ENCODE assay signal across 28 mouse cellular contexts in the genomic region with DNA sequence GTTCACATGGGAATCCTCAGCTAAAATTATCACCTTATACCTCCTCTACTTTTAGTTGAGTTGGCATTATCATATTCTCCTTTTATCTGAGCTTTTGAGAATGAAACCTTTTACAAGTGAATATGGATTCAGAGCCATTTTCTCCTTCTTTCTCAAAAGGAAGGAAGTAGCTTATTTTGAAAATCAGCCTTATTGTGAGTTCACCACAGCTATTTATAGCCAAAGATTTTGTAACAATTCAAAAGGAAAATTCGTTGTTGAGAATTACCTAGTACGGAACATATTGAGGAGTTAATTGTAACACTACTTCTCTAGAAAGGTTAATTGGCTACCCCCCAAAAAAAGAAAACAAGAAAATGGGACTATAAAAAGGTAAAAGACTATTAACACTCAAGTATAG.
"Had no signal": no experiment of that assay in that cellular context is flagged by ENCODE, and none has a peak within 500 bp of the region (broad histone marks: within the 10 kb centered on the region; RNA-seq: fewer than 3 reads in every experiment).

No protein-coding gene starts in this region.

- H3K4me3 ChIP-seq: embryonic facial prominence, embryonic 10.5 days; embryonic facial prominence, embryonic 12.5 days; embryonic facial prominence, embryonic 13.5 days; embryonic facial prominence, embryonic 15.5 days; erythroblast, embryonic 14.5 days; forebrain, embryonic 10.5 days; forebrain, embryonic 12.5 days; forebrain, embryonic 13.5 days; forebrain, embryonic 15.5 days; gastrocnemius, adult 2 months; heart, adult 2 months had no signal

- H3K4me1 ChIP-seq: embryonic facial prominence, embryonic 10.5 days; embryonic facial prominence, embryonic 12.5 days; embryonic facial prominence, embryonic 13.5 days; embryonic facial prominence, embryonic 15.5 days; forebrain, embryonic 10.5 days; forebrain, embryonic 12.5 days; forebrain, embryonic 13.5 days; forebrain, embryonic 15.5 days had no signal

- H3K27ac ChIP-seq: embryonic facial prominence, embryonic 10.5 days; embryonic facial prominence, embryonic 12.5 days; embryonic facial prominence, embryonic 13.5 days; embryonic facial prominence, embryonic 15.5 days; forebrain, embryonic 10.5 days; forebrain, embryonic 12.5 days; forebrain, embryonic 13.5 days; forebrain, embryonic 15.5 days; gastrocnemius, adult 2 months; heart, adult 2 months had no signal

- ATAC-seq: forebrain, embryonic 13.5 days; forebrain, embryonic 14.5 days; forebrain, embryonic 15.5 days; forebrain, embryonic 16.5 days; forebrain, postnatal 0 days had no signal

- DNase-seq: cerebellum, adult 8-10 months; cerebellum, adult 9-10 months; cerebellum, adult 9-11 months; cerebellum, postnatal 10 days; cerebellum, postnatal 14 days; cerebellum, postnatal 25 days; cerebellum, postnatal 36 days; embryo, embryonic 11 days; forebrain, postnatal 0 days; gastrocnemius, adult 2 months; gastrocnemius, postnatal 10 days; gastrocnemius, postnatal 14 days; gastrocnemius, postnatal 25 days; gastrocnemius, postnatal 36 days; heart, adult 11 months; heart, adult 18-20 months; heart, adult 2 months had no signal
